Mouse (Mus musculus) stomach, embryonic 14.5 days (tissue): ENCODE results near the gene Pisd. TPM values are rescaled to one million over a fixed set of nuclear protein-coding genes. Genes with fewer than 3 reads are reported as not detected.
A peak's percentile ranks its signal among the peaks of the same experiment; 100 is the strongest.
"Not testable (repeated sequence)": the region's sequence is repeated elsewhere in the genome, so short reads cannot be mapped to it uniquely, and the experiment has no call there.

Experiments used
- ATAC-seq: fragments of 200-750 bp; cut with Nextera tagmentation; 2 replicates; pipeline ENCODE4 v1.8.0; 2017; ENCODE audit warnings: low read depth, moderate TSS enrichment; ENCODE audit not compliant: insufficient number of reproducible peaks, insufficient read depth, low FRiP score
- H3K27ac ChIP-seq: fragments of 300-500 bp; sonication (generic); 2 replicates; pipeline ENCODE4 v1.5.1; 2014; ENCODE audit warnings: mild to moderate bottlenecking, low read length, moderate library complexity, mixed read lengths
- H3K27me3 ChIP-seq: fragments of 300-500 bp; sonication (generic); 2 replicates; pipeline ENCODE4 v1.6.1; 2014; ENCODE audit warnings: low read length, control low read depth, mixed read lengths; ENCODE audit not compliant: control insufficient read depth, insufficient read depth
- H3K36me3 ChIP-seq: fragments of 300-500 bp; sonication (generic); 2 replicates; pipeline ENCODE4 v1.6.1; 2014; ENCODE audit warnings: mild to moderate bottlenecking, control low read depth, low read length, moderate library complexity, mixed read lengths; ENCODE audit not compliant: control insufficient read depth, insufficient read depth
- H3K4me1 ChIP-seq: fragments of 300-500 bp; sonication (generic); 2 replicates; pipeline ENCODE4 v1.6.1; 2014; ENCODE audit warnings: low read length, control low read depth, mixed read lengths; ENCODE audit not compliant: control insufficient read depth, insufficient read depth
- H3K4me2 ChIP-seq: fragments of 300-500 bp; sonication (generic); replicated peaks from 2 replicates; pipeline ENCODE4 v1.6.1; 2014; ENCODE audit warnings: low read depth, low read length, control low read depth
- H3K4me3 ChIP-seq: fragments of 300-500 bp; sonication (generic); 2 replicates; pipeline ENCODE4 v1.5.1; 2014; ENCODE audit warnings: low read depth, low read length, control low read depth
- H3K9ac ChIP-seq: fragments of 300-500 bp; sonication (generic); replicated peaks from 2 replicates; pipeline ENCODE4 v1.6.1; 2014; ENCODE audit warnings: low read depth, mild to moderate bottlenecking, control low read depth, low read length, moderate library complexity, mixed read lengths
- H3K9me3 ChIP-seq: fragments of 300-500 bp; sonication (generic); 2 replicates; pipeline ENCODE4 v1.6.1; 2016; ENCODE audit warnings: low read depth, low read length, control low read depth; ENCODE audit not compliant: control insufficient read depth
- WGBS: fragments of 180-500 bp; shearing (Covaris S2); extraction: QIAGEN DNeasy Blood & Tissue Kit; methylation state at CpG from one replicate; pipeline ENCODE4 v1.1.7; 2014; 5-methylcytosine and 5-hydroxymethylcytosine counted together
- polyA plus RNA-seq: library from polyadenylated mRNA; unstranded; fragments of >200 nt; fragmentation: Nextera tagmentation; extraction: Ambion mirVana; gene quantifications from 2 replicates; pipeline ENCODE4 v1.2.1, GENCODE M21; 2014

Gene Pisd
- polyA plus RNA-seq, 1 experiment from 2014 or later: 78.7 TPM

DNA sequence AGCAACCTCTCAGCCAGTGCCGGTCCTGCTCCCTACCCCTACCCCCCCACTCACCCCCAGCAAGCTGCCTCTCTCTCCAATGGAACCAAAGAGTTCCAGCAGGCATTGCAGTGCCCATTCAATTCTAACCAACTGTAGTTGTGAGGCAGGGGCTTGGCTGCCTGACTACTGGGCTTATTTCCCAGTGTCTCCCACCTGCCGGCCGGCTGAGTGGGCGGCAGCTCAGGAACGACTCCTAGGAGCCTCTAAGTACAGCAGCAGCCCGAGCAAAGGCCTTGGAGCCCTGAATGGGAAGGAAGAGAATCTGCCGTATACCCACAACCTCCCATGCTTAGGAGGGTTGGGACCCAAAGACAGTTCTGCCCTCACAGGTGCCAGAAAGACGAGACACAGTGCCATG, 44.6 kb downstream of the Pisd start:
- H3K4me1 ChIP-seq: peaks cover 14% of the 10 kb centered on the region
- H3K9ac ChIP-seq, H3K9me3 ChIP-seq, H3K4me3 ChIP-seq, H3K36me3 ChIP-seq, ATAC-seq, H3K27me3 ChIP-seq, H3K4me2 ChIP-seq: not testable (repeated sequence)
- 69% methylated on average over 8 of the region's 8 CpGs for WGBS
- peak overlapping the region; percentile 44; the same call in 1 of the 2 replicates for H3K27ac ChIP-seq

DNA sequence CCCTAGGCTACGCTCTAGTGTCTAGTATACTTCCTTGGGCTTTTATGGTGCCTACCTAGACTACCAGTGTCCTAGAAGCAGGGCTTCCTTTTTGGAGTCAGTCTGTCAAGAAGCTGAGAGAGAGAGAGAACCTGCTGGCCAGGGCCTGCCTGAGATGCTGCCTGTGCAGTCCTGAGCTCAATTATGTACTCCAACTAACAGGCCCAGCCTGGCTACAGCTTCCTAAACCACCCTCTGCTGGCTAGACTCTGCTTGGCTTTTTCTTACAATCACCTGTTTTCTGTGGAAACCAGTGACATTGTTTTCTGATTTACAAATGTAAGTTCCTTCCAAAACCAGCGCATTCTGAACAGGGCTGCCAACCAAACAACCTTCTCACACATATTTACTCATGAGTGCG, 45.3 kb downstream of the Pisd start:
- no peaks in the 10 kb centered on the region for H3K9me3 ChIP-seq
- no peaks in the 10 kb centered on the region for H3K27me3 ChIP-seq
- H3K4me3 ChIP-seq: no peak overlapping the region
- H3K9ac ChIP-seq: no peak overlapping the region
- no peak overlapping the region for H3K27ac ChIP-seq
- no peak overlapping the region for H3K4me2 ChIP-seq
- WGBS: 84% methylated on average over 3 of the region's 3 CpGs
- H3K4me1 ChIP-seq: peaks cover 7% of the 10 kb centered on the region; the same call in 1 of the 2 replicates
- ATAC-seq: no peak
- H3K36me3 ChIP-seq: 0 out of 2 replicates have a peak, but pooled peaks cover 4% of the 10 kb centered on the region

DNA sequence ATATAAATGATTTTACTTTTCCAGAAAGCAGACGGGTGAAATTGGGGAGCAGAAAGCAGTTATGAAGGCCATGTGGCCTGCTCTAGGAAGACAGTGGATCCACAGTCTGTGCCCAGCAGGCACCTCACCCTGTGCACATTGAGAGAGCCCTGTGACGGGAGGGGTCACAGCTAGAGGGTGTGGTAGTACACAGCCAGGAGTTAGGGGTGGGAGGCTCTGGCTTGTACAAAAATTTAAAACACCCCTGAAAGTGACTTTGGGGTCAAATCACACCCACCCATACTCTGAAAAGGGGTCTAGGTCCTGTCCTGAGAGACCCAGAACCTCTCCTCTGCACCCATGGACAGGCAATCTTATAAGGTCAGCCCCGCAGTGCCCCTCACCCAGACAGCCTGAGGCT, 48.7 kb downstream of the Pisd start:
- not testable (repeated sequence) for H3K4me2 ChIP-seq, H3K9ac ChIP-seq, H3K9me3 ChIP-seq, H3K27me3 ChIP-seq, H3K4me1 ChIP-seq, H3K27ac ChIP-seq, H3K36me3 ChIP-seq, H3K4me3 ChIP-seq
- WGBS: 88% methylated on average over 3 of the region's 3 CpGs
- 0 out of 2 replicates have a peak, but pooled peaks have one; percentile 15 for ATAC-seq

DNA sequence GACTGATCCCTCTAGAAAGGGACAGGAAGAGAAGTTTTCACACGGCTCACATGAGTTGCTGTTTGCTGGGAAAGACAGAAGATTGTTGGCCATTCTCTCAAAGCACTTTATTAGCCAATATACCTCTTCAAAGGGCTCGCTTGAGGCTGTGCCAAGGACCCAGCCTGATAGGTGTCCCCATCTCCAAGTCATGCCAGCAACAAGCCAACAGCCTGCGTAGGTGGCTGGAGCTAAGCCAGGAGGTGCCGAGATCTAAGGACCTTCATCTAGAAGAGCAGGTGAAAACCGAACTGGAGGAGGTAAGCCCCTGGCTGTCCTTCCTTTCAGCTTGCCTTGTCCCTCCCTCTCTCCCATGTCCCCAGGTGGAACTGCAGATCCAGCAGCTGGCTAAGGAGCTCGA, 49.7 kb downstream of the Pisd start:
- Histone ChIP-seq H3K4me3 (no peak overlapping the region), H3K4me2 (no peak overlapping the region), H3K27me3 (no peaks in the 10 kb centered on the region), H3K27ac (no peak overlapping the region), H3K9ac (no peak overlapping the region), H3K4me1 (no peaks in the 10 kb centered on the region), H3K36me3 (0 out of 2 replicates have a peak, but pooled peaks cover 4% of the 10 kb centered on the region), H3K9me3 (no peaks in the 10 kb centered on the region)
- WGBS: 88% methylated on average over 6 of the region's 6 CpGs
- no peak for ATAC-seq

DNA sequence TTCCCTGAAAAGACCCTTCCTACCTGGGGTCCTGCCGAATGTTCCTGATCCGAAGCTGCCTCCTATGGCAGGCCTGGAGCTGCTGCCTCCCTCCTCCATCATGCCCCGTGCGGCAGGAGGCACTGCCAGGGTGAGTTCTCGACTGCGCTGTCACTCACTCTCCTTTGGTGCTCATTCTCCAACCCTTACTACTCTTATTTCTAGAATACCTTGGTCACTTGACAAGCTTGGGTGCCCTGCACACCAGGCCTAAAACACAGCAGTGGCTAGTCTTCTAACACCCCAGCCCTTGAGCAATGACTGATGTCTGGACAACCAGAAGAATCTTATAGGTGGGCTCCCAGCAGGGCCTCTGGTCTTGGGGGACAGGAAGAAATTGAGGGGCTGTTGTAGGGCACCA, 51.6 kb downstream of the Pisd start:
- not testable (repeated sequence) for H3K9ac ChIP-seq, H3K36me3 ChIP-seq, H3K4me3 ChIP-seq, H3K4me1 ChIP-seq, H3K27ac ChIP-seq, H3K4me2 ChIP-seq, H3K9me3 ChIP-seq, H3K27me3 ChIP-seq
- WGBS: 92% methylated on average over 6 of the region's 6 CpGs
- peak; percentile 61; the same call in 1 of the 2 replicates for ATAC-seq

DNA sequence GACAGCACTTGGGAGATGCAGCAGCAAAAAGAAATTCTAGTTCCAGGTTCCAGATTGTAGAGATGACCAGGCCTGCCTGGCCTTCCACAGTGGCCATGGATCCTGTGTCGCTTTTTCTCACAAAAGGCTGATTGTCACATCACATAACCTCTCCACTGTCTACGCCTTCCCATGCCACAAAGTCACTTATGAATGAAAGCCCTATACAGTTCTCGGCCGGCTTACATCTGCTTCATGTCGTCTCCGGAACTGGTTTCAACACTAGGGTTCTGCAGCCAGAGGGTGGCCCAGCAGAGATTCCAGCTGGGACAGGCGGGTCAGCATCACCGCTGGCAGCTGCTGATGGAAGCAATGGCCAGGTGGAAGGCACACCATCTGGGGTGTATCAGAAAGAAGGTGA, 56.6 kb downstream of the Pisd start:
- Histone ChIP-seq H3K36me3 (no peaks in the 10 kb centered on the region), H3K27ac (no peak overlapping the region), H3K9me3 (no peaks in the 10 kb centered on the region), H3K9ac (no peak overlapping the region), H3K4me2 (no peak overlapping the region), H3K4me3 (no peak overlapping the region), H3K4me1 (no peaks in the 10 kb centered on the region), H3K27me3 (no peaks in the 10 kb centered on the region)
- WGBS: 78% methylated on average over 8 of the region's 8 CpGs
- ATAC-seq: no peak

DNA sequence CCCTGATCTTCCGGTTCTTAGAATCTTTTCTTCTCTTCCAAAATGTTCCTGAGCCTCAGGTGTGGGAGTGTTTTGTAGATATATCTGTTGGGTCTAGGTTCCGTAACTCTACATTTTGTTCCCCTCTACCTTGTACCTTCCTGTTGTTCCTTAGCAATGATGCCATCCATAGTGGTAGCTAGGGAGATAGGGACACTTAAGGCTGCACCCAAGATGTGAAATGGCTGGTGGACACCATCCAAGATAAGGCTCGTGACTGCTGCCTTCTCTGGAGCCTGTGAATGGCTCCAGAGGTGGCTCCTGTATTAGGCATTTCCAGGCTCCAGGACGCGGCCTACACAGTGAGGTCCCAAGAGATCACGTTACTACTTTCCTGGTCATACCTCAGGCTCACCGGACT, 57.1 kb downstream of the Pisd start:
- Histone ChIP-seq H3K4me2 (no peak overlapping the region), H3K9ac (no peak overlapping the region), H3K27me3 (no peaks in the 10 kb centered on the region), H3K36me3 (no peaks in the 10 kb centered on the region), H3K4me1 (no peaks in the 10 kb centered on the region), H3K4me3 (no peak overlapping the region), H3K27ac (no peak overlapping the region), H3K9me3 (no peaks in the 10 kb centered on the region)
- ATAC-seq: no peak
- WGBS: 83% methylated on average over 7 of the region's 7 CpGs

DNA sequence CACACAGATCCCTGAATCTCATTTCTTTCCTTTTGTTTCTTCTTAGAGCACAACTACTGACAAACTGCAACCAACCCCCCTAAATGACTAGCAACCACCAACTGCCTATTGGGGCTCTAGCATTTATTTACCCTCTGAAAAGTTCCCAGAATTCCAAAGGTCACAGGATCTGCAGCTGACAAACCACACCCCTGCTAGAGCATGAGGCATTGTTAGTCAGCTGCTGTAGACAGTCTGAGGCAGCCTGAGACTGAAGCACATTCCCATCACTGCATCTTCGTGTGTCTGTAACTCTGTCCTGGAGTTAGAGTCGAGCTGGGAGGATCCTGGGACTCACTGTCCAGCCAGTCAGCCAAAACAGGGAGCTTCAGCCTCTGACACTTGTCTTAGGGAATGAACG, 60.0 kb downstream of the Pisd start:
- not testable (repeated sequence) for H3K4me1 ChIP-seq, H3K4me3 ChIP-seq, H3K9ac ChIP-seq, H3K36me3 ChIP-seq, H3K27me3 ChIP-seq, H3K9me3 ChIP-seq, H3K27ac ChIP-seq, H3K4me2 ChIP-seq
- ATAC-seq: peak; percentile 40; the same call in 1 of the 2 replicates
- 66% methylated on average over 3 of the region's 3 CpGs for WGBS

DNA sequence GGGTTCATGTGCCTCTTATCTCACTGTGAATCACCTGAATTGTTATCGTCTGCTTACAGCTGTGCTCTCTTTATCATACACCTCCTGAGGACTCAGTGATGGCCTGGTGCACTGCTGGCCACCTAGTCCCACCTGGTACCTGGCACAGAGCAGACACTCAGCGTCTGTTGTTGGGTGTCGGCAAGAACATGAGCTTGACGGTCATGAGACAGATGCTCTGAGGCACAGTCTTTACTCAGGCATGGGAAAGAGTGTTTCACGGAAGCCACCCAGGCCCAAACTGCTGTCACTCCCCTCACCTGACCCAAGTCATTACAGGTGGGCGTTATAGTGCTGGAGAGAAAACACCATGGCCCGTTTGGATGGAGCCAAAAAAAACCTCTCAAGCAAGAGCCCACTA, 61.5 kb downstream of the Pisd start:
- Histone ChIP-seq H3K27ac (no peak overlapping the region), H3K4me3 (no peak overlapping the region), H3K9ac (no peak overlapping the region), H3K36me3 (no peaks in the 10 kb centered on the region), H3K4me1 (no peaks in the 10 kb centered on the region), H3K9me3 (no peaks in the 10 kb centered on the region), H3K4me2 (no peak overlapping the region), H3K27me3 (no peaks in the 10 kb centered on the region)
- WGBS: 79% methylated on average over 7 of the region's 7 CpGs
- no peak for ATAC-seq
